Mouse (Mus musculus) spleen, embryonic (tissue): ENCODE measurements around the gene Slc23a2.

Experiments used
- CTCF ChIA-PET: fragments of 350-600 bp; sonication (Branson Sonifier 250); formaldehyde crosslinking; loops from one replicate; lab custom pipeline; 2022; lab: Charles Lee

Slc23a2 gene

GRCm38 (mm10) chr2:132144971-132145691 is at the start of gene Slc23a2:
Gene Slc23a2, minus strand, starts transcription at chr2:132145108.
- CTCF ChIA-PET = no interaction called here

- CTCF ChIA-PET = no interaction called here
Observed at GRCm38 (mm10) chr2:132190602-132191161, 45.8 kb upstream of the Slc23a2 start.

- CTCF ChIA-PET = no interaction called here
Observed at GRCm38 (mm10) chr2:132183874-132184273, 39.0 kb upstream of the Slc23a2 start.

GRCm38 (mm10) chr2:132180463-132181205 is 35.7 kb upstream of the Slc23a2 start:
- CTCF ChIA-PET = no interaction called here

GRCm38 (mm10) chr2:132179371-132179770 is 34.5 kb upstream of the Slc23a2 start:
- CTCF ChIA-PET = no interaction called here

GRCm38 (mm10) chr2:132177406-132177805 is 32.5 kb upstream of the Slc23a2 start:
- CTCF ChIA-PET = no interaction called here

GRCm38 (mm10) chr2:132176289-132176848 is 31.5 kb upstream of the Slc23a2 start:
- CTCF ChIA-PET = no interaction called here

- CTCF ChIA-PET = no interaction called here
Observed at GRCm38 (mm10) chr2:132174048-132174447, 29.1 kb upstream of the Slc23a2 start.

GRCm38 (mm10) chr2:132171939-132172338 is 27.0 kb upstream of the Slc23a2 start:
- CTCF ChIA-PET = no interaction called here

GRCm38 (mm10) chr2:132169150-132169549 is 24.2 kb upstream of the Slc23a2 start:
- CTCF ChIA-PET = no interaction called here

GRCm38 (mm10) chr2:132163626-132164025 is 18.7 kb upstream of the Slc23a2 start:
- CTCF ChIA-PET = no interaction called here

GRCm38 (mm10) chr2:132157482-132157881 is 12.6 kb upstream of the Slc23a2 start:
- CTCF ChIA-PET = no interaction called here

- CTCF ChIA-PET = no interaction called here
Observed at GRCm38 (mm10) chr2:132152670-132153069, 7.8 kb upstream of the Slc23a2 start.

- CTCF ChIA-PET = no interaction called here
Observed at GRCm38 (mm10) chr2:132151592-132151991, 6.7 kb upstream of the Slc23a2 start.

- CTCF ChIA-PET = no interaction called here
Observed at GRCm38 (mm10) chr2:132150926-132151325, 6.0 kb upstream of the Slc23a2 start.

- CTCF ChIA-PET = no interaction called here
Observed at GRCm38 (mm10) chr2:132146502-132146901, 1.6 kb upstream of the Slc23a2 start.

- CTCF ChIA-PET = interaction anchor here (0.7 kb wide), 1 partner anchor 15 kb away, joined by 5 read pairs; no protein-coding TSS in a partner anchor
Observed at GRCm38 (mm10) chr2:132143943-132144927, 673 bp downstream of the Slc23a2 start.

GRCm38 (mm10) chr2:132142606-132143005 is 2.3 kb downstream of the Slc23a2 start:
- CTCF ChIA-PET = no interaction called here

GRCm38 (mm10) chr2:132140536-132140935 is 4.4 kb downstream of the Slc23a2 start:
- CTCF ChIA-PET = no interaction called here

GRCm38 (mm10) chr2:132139099-132139498 is 5.8 kb downstream of the Slc23a2 start:
- CTCF ChIA-PET = no interaction called here
